Mouse (Mus musculus): ENCODE measurements around the gene Myo1b.

Gene Myo1b

DNA sequence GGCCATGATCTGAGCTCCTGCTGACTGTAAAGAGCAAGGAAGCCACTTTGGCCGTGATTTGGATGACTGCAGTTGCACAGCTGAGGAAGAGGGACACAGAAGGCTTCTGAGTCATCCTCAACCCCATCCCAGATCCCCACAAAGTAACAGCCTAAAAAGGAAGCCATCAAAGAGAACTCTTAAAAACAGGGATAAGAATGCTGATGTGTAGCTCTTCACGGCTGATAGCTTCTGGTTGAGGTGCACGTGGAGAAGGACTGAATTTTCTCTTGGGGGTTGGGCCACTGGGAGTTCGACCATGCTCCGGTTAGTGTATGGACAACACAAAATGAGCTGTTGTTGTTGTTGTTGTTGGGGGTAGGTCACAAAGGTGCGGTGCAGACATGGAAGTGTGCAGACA, 181.2 kb downstream of the Myo1b start:
- DNase-seq (ENCODE audit: low read depth, low spot score) = no peak

DNA sequence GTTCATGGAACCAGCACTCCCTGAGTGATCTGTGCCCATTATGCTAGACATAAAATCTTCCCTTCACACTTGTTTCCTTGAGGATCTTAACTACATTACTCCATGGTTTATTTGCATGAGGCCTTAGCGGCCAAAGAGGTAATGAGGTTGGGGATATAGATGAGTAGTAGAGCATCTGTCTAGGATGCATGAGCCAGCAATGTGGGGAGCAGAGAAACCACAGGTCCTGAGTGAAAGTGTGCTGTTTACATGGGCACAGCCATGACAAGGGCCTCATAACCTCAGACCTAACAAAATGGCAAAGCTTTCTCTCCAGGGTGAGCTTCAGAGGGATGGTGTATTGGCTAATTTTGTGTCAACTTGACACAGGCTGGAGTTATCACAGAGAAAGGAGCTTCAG, 186.5 kb downstream of the Myo1b start:
- DNase-seq (ENCODE audit: low read depth, low spot score) = no peak

DNA sequence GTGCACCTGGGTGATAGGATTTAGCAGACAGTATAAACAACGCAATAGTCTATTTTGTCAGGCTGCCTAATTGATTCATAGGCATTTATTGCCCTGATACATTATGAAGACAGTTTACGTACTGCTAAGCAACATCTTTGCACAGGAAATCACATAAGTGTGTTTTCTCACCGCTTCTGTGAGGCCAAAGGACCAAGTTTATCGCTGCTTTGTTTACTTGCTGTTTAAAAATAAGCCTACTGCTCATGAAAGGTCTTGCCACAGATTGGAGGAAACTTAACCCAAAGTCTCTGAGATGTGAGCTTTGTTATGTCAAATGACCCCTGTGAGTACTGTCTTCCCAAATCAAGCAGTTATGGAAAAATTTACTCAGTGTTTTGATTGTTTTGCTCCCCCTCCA, 187.1 kb downstream of the Myo1b start:
- no peak for DNase-seq (ENCODE audit: low read depth, low spot score)

DNA sequence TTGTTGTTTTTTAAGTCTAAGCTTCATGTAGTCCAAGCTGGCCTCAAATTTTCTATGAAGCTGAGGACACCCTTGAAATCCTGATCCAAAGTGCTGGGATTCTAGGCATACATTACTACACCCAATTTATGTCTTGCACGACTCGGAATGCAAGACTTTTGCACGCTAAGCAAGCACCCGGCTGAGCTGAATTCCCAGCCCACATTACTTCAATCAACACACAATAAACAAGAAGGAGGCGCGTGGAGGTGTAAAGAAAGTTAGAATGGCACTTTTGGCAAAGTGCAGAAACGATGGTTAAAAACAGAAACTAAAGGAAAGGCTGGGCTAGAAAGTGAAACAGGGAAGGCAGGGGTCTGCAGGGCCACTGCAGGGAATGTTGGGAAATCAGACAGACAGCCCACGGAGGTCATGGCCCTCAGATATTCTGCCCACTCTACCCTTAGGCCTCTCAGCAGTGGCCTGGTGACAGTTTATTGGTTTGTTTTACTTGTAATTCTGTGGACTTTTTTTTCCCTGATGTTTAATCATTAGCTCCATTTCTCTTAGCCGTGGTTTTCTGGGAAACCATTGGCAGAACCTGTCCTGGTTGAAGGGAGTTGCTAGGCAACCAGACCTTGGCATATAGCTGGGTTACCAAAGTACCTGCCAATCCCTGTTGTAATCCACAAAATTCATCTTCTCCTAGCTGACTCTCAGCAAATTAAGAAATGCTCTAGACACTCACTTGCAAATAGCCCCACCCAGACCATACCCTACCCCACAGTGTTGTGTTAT, 195.8 kb downstream of the Myo1b start:
- DNase-seq (ENCODE audit: low read depth, low spot score) = no peak

DNA sequence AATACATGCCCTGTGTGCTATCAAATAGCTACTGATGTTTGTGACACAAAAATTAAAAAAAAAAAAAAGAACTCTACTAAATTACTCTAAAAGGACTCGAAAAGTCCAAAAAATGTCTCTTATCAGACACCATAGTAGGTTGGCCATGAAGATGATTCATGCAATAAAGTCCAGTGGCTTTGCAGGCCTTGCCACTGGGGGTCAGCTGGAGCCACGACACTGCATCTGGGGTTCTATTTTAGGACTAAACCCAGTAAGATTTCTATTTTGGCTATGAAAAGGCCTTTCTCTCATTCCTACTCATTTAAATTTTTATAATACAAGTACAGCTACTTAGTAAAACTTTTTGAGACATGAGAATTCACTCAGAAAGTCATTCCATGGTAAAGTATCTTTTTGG, 205.0 kb downstream of the Myo1b start:
- no peak for DNase-seq (ENCODE audit: low read depth, low spot score)

DNA sequence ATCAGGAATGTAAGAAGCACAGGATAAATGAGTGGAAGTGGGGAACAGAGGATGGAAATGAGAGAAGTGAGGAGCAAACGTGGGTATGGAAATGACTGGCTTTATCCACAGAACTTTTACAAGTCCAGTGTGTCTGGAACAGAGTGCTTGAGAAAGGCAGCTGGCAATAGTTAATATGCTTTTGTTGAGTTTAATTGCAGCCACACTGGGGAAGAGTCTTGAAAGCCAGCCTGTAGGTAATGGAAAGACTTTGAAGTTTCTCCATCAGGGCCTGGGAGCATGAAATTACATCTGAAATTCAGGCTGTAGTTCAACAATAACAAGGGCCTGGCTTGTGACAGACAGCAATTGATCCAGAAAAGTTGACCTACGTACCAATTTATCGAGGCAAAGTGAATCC, 209.8 kb downstream of the Myo1b start:
- no peak for DNase-seq (ENCODE audit: low read depth, low spot score)

DNA sequence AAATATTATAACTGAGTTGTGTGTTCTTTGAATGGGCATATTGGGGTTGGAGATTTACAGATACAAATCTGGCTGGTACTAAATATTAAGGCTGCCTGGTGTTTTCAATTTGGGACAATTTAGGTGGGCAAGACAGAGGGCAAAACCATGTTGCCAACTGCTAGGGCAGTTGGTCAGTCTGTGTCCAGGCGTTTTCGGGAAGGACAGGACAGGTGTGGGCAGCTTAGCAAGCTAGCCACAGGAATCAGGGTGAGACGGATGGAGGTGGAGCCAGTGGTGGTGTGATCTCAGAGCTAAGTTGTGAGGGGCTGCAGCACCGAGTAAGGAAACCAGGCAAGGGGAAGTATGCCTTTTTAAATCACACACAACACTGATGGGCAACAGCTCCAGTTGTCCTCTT, 211.3 kb downstream of the Myo1b start:
- no peak for DNase-seq (ENCODE audit: low read depth, low spot score)
